In the genomic region with DNA sequence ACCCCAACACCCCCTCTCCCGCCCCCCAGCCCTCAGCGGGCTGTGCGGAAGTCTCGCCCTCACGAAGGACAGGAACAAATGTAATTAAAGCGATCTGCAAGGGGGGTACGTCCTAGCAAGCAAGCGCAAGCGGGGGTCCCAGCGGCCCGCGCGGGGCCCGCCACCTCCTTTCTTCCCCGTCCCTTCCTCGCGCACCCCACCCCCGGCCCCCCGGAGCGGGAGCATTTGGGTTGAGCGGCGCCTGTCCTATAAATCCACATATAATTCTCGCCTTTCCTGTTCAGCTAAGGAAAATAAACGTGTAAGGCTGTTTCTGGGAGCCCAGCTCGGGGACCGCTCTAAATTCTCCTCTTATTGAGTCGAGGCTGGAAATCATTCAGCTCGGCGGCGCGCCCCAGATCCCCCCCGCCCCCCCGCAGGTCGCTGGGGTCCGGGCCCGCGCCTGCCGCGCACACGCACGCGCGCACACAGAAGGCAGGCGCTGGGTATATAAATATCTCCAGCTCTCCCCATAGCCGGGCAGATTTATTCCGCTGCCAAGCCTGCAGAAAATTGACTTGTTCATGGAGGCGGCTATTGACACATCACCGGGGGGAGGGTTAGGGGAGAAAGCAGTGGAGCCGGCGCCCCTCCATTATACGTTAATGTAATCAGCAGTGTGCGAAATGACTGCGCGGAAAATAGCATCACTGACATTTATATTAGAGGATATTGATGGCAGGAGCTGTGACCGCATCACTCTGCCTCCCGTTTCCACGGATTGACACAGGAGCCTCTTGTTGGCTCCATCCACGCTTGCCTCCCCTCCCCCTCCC, we compare ENCODE assay signal across 8 mouse cellular contexts.
A peak's percentile ranks its signal among the peaks of the same experiment; 100 is the strongest.
DNase-seq lines count a peak whose midpoint lies in the region; ATAC-seq lines count a peak whose summit lies in the region.

No protein-coding gene starts in this region.

- no peaks in the 10 kb centered on the region for H3K36me3 ChIP-seq in liver, embryonic 16.5 days (ENCODE audit: control insufficient read depth, insufficient read depth)

- DNase-seq in thymus, postnatal 0 days (ENCODE audit: low spot score): peak; percentile 19
- no peak for DNase-seq in thymus, postnatal 10 days (ENCODE audit: low spot score in 2 of 2)
- DNase-seq in gastrocnemius, postnatal 25 days: peak; percentile 48
- peak; percentile 82 to 88 for DNase-seq in layer of hippocampus, adult 18-20 months (ENCODE audit: low spot score in 2 of 2)
- peak; percentile 77 for DNase-seq in right cerebral cortex, postnatal 25 days

- WGBS in liver, embryonic 16.5 days (ENCODE audit: insufficient replicate concordance): under 1% methylated on average over 57 of the region's 58 CpGs

- H3K4me1 ChIP-seq in liver, embryonic 16.5 days (ENCODE audit: control insufficient read depth, low read depth, low read length): no peaks in the 10 kb centered on the region; the same call in 1 of the 2 replicates

- H3K9me3 ChIP-seq in liver, embryonic 16.5 days (replicated peaks; ENCODE audit: control insufficient read depth, low read length): no peaks in the 10 kb centered on the region

- H3K4me2 ChIP-seq in liver, embryonic 16.5 days (ENCODE audit: low read depth, low read length): peak overlapping the region; percentile 76

- H3K27me3 ChIP-seq in liver, embryonic 16.5 days (ENCODE audit: control insufficient read depth, insufficient read depth, low read depth, low read length): peaks cover 78% of the 10 kb centered on the region

- no peak overlapping the region for H3K27ac ChIP-seq in liver, embryonic 16.5 days (ENCODE audit: low read length)

- peak; percentile 31; the same call in 1 of the 2 replicates for ATAC-seq in common myeloid progenitor, adult 5-6 weeks (replicated peaks; ENCODE audit: low read depth, poor library complexity, severe bottlenecking)
- ATAC-seq in liver, embryonic 16.5 days (ENCODE audit: low read depth): no peak
- ATAC-seq in megakaryocyte-erythroid progenitor cell, adult 5-6 weeks (replicated peaks; ENCODE audit: low FRiP score, low TSS enrichment, poor library complexity, severe bottlenecking): no peak

- peak overlapping the region; percentile 54 for H3K4me3 ChIP-seq in liver, embryonic 16.5 days (ENCODE audit: low read depth, low read length)

- no peak overlapping the region for H3K9ac ChIP-seq in liver, embryonic 16.5 days (ENCODE audit: low read depth, low read length)

Comparison
In these comparisons a context has a peak if more than half of its experiments do, and no peak if none do; other contexts are left out.
1. DNase-seq: peak in thymus, postnatal 0 days (single experiment), gastrocnemius, postnatal 25 days (single experiment), layer of hippocampus, adult 18-20 months (2 of 2) and right cerebral cortex, postnatal 25 days (single experiment); none in thymus, postnatal 10 days (0 of 2).